Mouse (Mus musculus): ENCODE results near the gene Rilpl1.
"Not testable (repeated sequence)": the region's sequence is repeated elsewhere in the genome, so short reads cannot be mapped to it uniquely, and the experiment has no call there.

Gene Rilpl1

GRCm38 (mm10) chr5:124530655-124531582 lies at the start of gene Rilpl1:
Gene Rilpl1 (minus strand): TSS chr5:124531391.
- DNase-seq (ENCODE audit: low read depth, low spot score) = peak; percentile 85

GRCm38 (mm10) chr5:124578633-124579317 lies 47.6 kb upstream of the Rilpl1 start, which contains the start of the genes Eif2b1 and Gtf2h3:
Gene Eif2b1 (minus strand): TSS chr5:124579131.
Gene Gtf2h3 (plus strand): TSS chr5:124579140.
- peak; percentile 92 for DNase-seq (ENCODE audit: low read depth, low spot score)

GRCm38 (mm10) chr5:124575467-124575866 lies 44.3 kb upstream of the Rilpl1 start:
- no peak for DNase-seq (ENCODE audit: low read depth, low spot score)

- no peak for DNase-seq (ENCODE audit: low read depth, low spot score)
Measured at GRCm38 (mm10) chr5:124571068-124571467, 39.9 kb upstream of the Rilpl1 start.

- DNase-seq (ENCODE audit: low read depth, low spot score) = no peak
Measured at GRCm38 (mm10) chr5:124555145-124555544, 24.0 kb upstream of the Rilpl1 start.

GRCm38 (mm10) chr5:124553607-124554006 lies 22.4 kb upstream of the Rilpl1 start:
- no peak for DNase-seq (ENCODE audit: low read depth, low spot score)

- peak; percentile 93 for DNase-seq (ENCODE audit: low read depth, low spot score)
Measured at GRCm38 (mm10) chr5:124552558-124553307, 21.5 kb upstream of the Rilpl1 start, which contains the start of gene Ddx55. Gene Ddx55 (plus strand): TSS chr5:124552864.

GRCm38 (mm10) chr5:124552094-124552472 lies 20.9 kb upstream of the Rilpl1 start:
- no peak for DNase-seq (ENCODE audit: low read depth, low spot score)

GRCm38 (mm10) chr5:124551349-124552093 lies 20.3 kb upstream of the Rilpl1 start:
- DNase-seq (ENCODE audit: low read depth, low spot score) = not testable (repeated sequence)

GRCm38 (mm10) chr5:124550737-124551136 lies 19.5 kb upstream of the Rilpl1 start:
- DNase-seq (ENCODE audit: low read depth, low spot score) = not testable (repeated sequence)

GRCm38 (mm10) chr5:124541602-124541973 lies 10.4 kb upstream of the Rilpl1 start:
- no peak for DNase-seq (ENCODE audit: low read depth, low spot score)

GRCm38 (mm10) chr5:124540905-124541601 lies 9.9 kb upstream of the Rilpl1 start:
- no peak for DNase-seq (ENCODE audit: low read depth, low spot score)

GRCm38 (mm10) chr5:124540383-124540786 lies 9.2 kb upstream of the Rilpl1 start, which contains the start of gene Tmed2:
Gene Tmed2 (plus strand): TSS chr5:124540695.
- peak; percentile 95 for DNase-seq (ENCODE audit: low read depth, low spot score)

GRCm38 (mm10) chr5:124539905-124540304 lies 8.7 kb upstream of the Rilpl1 start:
- no peak for DNase-seq (ENCODE audit: low read depth, low spot score)

GRCm38 (mm10) chr5:124538813-124539792 lies 7.9 kb upstream of the Rilpl1 start:
- no peak for DNase-seq (ENCODE audit: low read depth, low spot score)

- no peak for DNase-seq (ENCODE audit: low read depth, low spot score)
Measured at GRCm38 (mm10) chr5:124536776-124537175, 5.6 kb upstream of the Rilpl1 start.

- no peak for DNase-seq (ENCODE audit: low read depth, low spot score)
Measured at GRCm38 (mm10) chr5:124535016-124535415, 3.8 kb upstream of the Rilpl1 start.

GRCm38 (mm10) chr5:124532451-124532850 lies 1.3 kb upstream of the Rilpl1 start:
- DNase-seq (ENCODE audit: low read depth, low spot score) = no peak

- DNase-seq (ENCODE audit: low read depth, low spot score) = no peak
Measured at GRCm38 (mm10) chr5:124531583-124531930, 366 bp upstream of the Rilpl1 start.
